Mouse (Mus musculus) erythroblast, embryonic 14.5 days (primary cell): Measurements from ENCODE around the gene Arhgef25.

Experiments
- GATA1 ChIP-seq: IDR thresholded peaks from 2 replicates; pipeline ENCODE4 v1.6.1; 2012; ENCODE audit warnings: low read length, inconsistent platforms, mixed read lengths
- TAL1 ChIP-seq: IDR thresholded peaks from 3 replicates; pipeline ENCODE4 v1.6.1; 2012; ENCODE audit warnings: low read length, inconsistent platforms, mixed read lengths

GRCm38 (mm10) chr10:127230693-127231092 lies 40.8 kb upstream of the Arhgef25 start:
- TF ChIP-seq GATA1 (no peak), TAL1 (no peak)
